Mouse (Mus musculus) adrenal gland, adult 8-10 months (tissue): ENCODE measurements around the gene Man1a. TPM values are rescaled to one million over a fixed set of nuclear protein-coding genes. Genes with fewer than 3 reads are reported as not detected.
A peak's percentile ranks its signal among the peaks of the same experiment; 100 is the strongest.

ENCODE experiments used
- DNase-seq: peaks from one replicate; pipeline ENCODE4 v3.0.0; 2022
- total RNA-seq, 4 experiments: library from RNA; stranded (reverse); gene quantifications; 2 replicates each; pipeline ENCODE4 v1.2.4; 2022

Man1a gene
- 100 to 1,000 TPM in 2 of 4 experiments, 10 to 100 TPM in 2; 21.9 to 151 (median 82.6) TPM for total RNA-seq

DNA sequence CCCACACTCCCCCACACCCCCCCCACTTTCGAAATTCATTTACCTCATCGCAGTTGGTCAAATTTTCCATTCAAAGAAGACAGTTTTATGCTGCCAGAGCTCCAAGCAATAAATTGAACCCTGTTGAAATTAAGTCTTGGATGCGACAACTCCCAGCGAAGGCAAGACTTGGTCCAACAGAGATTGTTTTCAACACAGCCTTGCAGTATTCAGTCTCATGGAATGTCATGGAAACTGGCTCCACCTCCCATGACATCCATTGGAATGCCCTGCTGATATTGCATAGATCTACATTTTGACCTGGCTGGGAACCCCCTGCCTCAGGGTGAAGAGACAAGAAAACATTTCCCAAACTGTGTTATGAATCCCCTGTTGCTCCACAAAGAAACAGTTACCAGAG lies at the start of gene Man1a:
TSS of gene Man1a (minus strand) at position 190 of the 400 bp plus-strand sequence.
- DNase-seq = peak; percentile 9

DNA sequence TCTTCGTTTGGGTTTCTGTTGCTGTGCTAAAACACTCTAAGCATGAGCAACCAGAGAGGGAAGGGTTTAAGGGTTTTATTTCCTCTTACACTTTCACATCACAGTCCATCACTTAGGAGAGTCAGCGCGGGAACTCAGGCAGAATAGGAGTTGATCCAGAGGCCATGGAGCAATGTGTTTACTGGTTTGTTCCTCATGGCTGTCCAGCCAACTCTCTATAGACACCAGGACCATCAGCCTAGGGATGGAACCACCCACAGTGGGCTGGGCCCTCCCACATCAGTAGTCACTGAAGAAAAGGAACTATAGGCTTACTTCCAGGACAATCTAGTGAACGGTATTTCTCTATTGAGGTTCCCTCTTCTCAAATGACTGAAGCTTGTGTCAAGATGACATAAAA lies 45.4 kb upstream of the Man1a start:
- DNase-seq = no peak

DNA sequence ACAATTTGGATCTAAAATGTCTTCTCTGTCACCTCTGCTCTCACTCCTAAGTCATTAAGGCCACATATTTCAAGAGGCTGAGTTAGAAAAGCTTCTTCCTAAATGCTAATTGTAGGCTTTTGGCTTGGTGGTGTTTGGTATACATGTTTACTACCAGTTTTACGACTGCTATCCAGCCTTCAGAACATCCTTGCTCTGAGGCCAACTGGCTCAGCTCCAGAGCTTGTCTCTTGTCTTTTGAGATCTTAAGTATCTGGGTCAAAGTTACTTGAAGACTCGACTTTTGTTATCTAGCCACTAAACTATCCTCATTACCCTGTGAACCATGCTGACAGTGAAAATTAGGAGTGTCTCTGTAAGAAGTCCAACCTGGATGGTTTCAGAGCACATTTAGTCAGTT lies 44.0 kb upstream of the Man1a start:
- peak; percentile 17 for DNase-seq

DNA sequence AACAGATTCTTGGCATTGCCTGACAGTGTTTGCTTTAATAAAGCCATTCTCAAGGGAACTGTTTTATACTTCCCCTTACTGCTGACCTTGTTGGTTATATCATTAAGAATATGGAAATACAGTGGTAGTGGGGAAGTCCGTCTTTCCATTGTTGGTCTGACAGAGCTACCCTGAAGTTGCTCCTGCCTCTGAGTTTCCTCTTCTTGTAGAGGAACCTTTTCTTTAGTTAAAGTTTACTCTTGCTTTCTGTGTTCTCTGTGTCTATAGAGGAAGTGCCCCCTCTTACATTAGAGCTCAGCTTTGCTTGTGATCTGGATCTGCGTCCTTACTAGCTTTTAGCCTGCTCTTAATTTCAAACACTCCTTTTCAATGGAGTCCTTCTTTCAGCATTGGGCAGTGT lies 42.9 kb upstream of the Man1a start:
- no peak for DNase-seq

DNA sequence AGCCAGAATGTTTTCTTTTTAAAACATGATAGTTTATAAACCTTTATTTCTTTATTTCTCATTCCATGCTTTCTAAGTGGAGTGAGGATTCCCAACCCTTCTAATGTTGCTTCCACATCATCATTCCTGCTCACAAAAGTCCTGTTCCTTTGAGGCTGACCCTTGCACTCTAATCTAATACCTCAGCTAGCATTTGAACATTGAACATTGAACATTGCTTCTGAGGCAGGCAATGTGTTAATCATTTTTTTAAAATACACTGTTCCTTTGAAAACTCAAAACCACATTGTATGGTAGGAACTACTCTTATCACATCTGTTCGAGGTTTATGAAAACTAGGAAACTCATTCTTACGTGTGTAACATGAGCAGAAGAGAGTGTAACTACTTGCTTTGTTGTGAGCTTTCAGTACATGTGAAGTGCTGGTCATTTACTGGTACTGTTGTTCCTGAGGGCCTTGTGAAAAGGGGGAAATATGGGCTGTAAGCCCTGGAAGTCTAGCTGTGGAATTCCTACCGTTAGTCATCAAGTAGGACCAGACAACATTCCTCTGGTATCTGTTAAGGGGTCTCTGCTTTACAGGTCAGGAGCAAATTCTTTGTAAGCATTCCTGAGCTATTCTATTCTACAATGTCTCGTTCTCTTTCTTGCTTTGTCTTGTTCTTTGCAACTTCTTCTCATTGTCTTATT lies 42.0 kb upstream of the Man1a start:
- no peak for DNase-seq

DNA sequence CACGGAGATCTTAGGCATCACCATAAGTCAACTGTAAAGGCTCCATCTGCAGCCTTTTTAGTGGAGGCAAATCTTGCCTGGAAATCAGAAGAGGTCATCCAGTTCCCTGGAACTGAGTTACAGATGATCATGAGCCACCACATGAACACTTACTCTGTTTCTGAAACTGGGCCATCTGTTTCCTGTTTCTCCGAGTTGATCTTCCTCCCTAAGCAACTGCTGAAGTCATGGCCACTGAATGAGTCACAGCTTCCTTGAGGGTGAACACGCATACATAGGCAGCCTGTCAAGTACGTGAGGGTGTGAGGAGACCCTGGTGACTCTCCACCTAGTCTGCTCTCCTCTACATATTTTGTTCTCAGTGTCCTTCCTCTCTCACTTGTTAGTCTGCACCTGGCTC lies 41.4 kb upstream of the Man1a start:
- peak; percentile 51 for DNase-seq

DNA sequence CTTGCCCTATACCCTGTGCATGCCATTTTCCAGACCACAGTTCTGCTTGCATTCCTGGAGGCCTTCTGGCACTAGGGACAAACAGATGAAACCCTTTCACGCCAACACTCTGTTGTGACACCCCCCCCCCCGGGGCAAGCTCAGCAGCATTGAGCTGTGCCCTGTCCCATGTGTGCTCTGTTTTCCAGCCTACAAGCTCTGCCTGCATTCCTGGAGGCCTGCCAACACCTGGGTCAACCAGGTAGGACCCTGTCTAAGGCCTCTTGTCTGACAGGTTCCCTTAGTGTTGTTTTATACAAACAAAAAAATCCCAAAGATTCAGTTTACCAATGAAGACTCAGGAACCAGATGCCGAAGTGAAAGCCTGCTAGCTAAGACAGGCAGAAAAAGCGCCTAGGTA lies 27.3 kb upstream of the Man1a start:
- DNase-seq = no peak

DNA sequence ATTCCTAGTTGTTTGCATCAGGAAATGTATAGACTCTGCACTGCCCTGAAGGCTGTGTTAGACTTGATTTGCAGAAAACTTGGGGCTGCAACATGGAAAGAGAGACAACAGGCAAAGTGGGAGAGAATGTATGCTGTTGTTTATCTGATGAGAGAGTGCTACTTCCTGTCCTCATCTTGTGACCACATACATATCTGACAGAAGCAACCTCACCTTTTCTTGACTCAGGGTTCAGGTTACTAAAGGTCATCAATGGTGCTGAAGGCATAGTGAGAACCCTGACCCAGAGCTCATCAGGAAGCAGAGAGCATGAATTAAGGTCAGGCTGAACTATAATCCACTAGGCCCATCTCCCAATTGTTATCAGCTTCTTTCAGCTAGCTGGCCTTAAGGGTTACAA lies 15.7 kb upstream of the Man1a start:
- no peak for DNase-seq

DNA sequence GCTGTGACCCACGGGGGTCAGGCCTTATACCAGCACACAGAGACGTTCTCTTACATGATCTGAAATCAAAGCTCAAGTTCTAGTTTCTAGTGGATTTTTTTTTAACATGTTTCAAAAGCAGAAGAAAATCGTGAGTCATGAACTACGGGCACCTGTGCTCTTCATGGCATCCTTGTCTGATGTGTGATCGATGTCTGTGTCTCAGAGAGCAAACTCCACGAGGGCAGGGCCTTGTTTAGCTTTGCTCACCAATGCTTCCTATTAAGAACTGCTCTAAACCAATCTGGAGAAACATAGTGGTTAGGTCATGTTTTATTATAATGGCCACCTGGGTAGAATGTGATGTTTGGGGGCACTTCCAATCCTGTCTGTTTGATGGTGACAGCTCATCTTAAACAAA lies 13.5 kb upstream of the Man1a start:
- DNase-seq = no peak

DNA sequence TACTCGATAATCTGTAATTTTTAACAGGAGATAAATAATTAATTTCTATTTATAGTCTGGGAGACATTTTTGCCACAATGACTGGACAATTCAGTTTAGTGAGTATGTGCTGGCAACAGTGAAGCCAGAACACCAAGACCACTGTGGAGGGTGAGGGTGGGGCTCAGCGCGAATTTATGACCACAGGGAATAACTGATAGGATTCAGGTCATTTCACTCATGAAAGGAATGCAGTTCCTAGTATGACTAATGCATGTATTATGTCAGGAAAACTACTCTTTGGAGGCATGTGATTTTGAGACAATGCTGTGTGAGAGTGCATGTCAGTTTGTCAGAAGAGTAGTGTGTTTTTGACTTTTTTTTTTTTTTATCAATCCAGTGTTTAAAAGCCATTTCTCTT lies 10.9 kb upstream of the Man1a start:
- no peak for DNase-seq

DNA sequence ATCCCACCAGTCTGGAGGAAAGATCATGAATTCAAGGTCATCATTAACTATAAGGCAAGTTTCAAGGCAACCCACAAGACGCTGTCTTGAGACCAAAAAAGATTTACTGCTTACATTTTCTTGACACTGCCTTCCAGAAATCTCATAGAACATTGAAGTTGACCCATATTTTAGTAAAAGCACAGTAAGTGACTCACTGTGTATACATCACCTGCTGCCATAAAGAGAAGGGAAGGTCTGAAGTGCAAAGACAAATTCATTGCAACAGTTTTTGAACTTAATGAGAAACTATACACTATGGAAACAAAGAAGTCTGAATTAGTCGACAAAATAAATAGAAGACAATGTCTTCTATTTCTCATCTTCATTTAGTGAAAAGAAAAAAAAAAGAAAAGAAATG lies 8.7 kb upstream of the Man1a start:
- no peak for DNase-seq

DNA sequence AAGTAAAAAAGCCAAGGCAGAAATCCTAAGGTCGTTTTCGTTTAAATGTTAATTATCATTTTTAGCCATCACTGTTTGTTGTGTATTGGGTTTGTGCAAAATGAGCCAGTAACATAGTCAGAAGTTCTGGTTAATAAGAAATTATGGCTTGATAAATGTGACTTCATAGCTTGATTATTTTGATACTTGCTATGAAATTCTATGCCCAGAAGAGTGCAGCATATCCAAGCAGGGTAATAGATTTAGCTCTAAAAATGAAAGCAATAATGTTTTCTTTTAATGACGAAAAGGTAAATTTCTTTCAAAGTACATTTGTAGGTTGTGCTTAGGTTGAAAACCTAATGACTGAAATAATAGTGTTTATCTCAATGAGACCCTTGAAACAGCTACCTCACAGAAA lies 596 bp upstream of the Man1a start:
- DNase-seq = no peak

DNA sequence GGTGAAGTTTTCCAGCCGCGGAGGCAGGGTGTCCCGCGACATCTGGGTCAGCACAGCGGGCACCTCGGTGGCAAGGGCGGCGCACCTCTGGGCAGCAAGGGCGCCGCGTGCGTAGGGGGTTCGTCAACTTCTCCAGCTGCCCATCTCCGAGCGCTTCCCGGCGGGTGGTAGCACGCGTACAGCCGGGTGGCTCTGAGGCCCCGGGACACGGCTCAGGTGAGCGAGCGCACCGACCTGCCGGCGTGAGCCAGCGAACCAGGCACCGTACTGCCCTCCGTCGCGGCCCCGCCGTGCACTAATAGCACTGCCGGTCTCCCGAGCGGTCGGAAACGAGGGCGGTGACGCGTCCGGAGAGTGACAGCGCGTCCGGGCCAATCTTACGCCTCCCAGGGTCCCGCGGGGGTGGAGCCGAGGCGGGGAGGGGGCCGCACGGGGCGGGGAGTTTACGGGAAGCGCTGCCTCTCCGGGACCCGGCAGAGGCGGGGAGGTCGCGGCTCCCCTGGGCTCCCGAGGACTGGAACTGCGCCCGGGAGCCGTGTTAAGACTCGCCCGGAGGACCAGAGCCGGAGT lies 883 bp downstream of the Man1a start:
- DNase-seq = peak; percentile 95

DNA sequence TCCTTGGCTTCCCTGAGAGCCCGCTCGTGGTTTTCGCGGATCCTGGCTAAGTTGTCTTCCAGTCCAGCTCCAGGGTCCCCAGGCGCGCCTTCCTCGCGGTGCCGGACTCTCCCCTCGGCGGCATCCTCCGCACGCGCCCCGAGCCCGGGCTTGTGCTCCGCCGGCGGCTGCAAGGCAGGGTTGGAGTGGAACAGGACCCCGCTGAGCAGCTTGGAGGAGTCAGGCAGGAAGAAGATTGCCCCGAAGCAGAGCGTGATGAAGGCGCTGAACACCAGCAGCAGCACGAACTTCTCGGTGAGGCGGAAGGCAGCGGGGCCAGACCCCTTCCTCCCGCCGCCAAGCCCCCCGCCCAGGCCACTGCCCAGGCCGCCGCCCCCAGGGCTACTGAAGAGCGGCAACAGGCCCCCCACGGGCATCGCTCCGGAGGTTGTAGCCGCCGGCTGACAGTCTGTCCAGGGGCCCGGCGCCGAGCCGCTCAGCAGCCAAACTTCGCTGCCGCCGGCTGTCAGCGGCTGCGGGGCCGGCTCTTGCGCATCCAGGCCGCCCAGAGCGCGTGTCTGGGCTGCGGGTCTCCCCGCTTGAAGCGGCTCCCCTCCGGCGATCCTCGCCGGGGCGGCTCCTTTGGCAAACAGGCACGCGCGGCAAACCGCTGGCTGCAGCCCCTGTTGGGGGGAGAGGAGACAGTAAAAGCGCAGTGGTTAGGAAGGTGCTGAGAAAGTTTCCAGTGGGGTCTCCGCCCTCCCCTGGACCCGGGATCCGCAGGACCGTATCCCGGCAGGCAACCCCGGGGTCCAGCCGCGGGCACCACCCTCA lies 1.6 kb downstream of the Man1a start:
- DNase-seq = peak; percentile 13

DNA sequence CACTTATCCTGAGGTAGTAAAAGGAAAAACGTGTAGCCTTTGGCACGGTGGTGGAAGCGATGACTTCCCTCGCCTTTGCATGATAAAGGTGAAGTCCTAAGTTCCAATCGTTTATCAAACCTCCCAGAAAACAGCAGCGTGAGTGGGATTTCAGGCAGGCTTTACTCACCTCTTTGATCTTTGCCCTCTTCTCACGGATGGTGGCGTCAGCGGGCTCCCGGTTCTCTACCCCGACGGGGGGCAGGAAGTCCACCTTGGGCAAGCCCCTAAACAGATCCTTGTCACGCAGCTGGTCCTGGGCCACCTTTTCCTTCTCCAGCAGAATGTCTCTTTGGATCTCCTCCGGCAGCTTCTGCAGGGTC lies 2.2 kb downstream of the Man1a start:
- DNase-seq = peak; percentile 12

DNA sequence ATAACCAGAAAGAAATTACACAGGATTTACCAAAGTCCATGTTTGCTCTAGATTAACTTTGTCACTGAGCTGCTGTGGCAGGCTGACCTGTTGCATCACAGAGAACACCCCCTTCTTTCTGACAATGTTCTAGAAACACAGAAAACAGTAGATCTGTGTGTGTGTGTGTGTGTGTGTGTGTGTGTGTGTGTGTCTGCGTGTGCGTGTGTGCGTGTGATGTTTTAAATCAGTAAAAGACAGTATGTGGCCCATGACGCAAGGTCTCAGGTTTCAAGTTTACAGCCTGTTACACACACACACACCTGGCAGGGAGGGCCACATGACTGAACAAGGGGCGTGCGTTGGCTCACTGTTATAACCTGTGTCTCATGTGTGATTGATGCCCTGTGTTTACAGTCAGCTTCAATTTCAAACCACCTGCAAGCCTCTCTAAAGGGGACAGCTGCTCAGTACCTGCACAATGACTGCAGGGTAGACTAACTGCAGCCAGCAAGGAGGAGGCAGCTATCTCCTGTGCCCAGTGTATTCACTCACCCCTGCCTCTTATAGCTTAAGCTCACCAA lies 2.7 kb downstream of the Man1a start:
- DNase-seq = peak; percentile 7

DNA sequence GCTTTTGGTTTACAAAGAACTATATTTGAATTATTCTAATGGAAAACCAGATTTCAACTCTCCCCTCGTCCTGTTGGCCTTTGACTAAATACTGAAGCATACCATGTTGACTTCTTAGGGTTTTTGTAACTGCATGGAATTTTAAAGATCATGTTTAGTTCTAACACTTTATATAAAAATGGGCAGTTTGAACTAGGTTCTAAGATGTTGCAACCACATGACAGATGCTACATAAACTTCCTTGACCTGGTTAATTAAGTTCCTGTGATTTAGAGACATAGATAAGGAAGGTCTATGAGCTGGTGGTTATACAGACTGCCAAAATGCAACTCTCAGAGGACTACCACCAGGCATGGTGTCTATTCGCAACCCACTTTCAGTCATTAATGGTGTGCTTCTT lies 4.1 kb downstream of the Man1a start:
- DNase-seq = no peak

DNA sequence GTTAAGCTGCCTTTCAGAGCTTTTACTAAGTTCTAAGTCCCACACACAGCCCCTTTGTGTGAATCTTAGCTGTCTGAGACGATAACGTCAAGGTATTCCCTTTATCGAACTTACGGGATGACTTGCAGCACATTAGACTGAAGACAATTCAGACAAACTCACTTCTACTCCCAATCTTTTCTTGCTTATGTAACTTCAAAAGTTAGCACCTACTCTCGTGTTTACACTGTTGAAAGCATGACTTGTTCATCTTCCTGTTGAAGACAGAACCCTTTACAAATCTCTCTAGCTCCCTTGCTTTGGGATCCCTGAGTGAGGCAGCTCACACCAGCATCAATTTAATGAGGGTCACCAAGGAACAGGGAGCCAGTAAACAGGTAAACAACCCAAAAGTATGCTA lies 5.9 kb downstream of the Man1a start:
- DNase-seq = no peak

DNA sequence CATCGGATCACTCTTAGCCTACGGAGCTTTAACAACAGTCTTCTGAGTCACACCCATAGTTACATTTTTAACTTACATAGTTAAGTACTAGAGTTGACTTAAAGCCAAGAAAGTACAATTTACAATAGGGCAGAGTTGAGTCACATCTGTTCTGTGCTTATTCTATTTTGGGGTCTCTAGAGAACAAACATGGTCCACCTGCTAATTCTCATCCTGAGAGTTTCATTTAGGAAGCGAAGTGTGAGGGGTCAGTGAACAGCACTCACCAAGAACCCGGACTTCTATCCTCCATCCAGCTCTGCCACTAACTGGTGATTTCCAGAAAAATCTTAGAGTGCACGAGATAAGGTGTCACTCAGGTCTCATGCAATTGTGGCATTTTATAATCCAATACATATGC lies 7.0 kb downstream of the Man1a start:
- no peak for DNase-seq

DNA sequence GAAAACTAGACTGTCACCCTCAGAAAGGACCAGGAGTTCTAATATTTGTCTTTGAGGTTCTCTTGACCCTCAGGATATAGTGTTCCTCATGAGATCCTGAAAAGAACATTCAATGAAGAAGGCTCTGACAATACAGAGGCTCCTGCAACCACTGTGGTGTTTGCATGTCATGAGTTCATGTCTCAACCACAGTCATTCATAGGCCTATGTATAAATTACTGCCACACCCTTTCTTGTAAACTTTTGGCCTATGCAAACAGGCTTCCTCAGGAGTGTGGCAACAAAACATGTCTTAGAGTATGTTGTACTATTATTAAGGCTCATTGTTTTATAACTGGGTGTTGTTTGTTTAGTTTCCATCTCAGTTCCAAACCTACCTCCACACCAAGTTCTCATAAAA lies 9.7 kb downstream of the Man1a start:
- DNase-seq = no peak

DNA sequence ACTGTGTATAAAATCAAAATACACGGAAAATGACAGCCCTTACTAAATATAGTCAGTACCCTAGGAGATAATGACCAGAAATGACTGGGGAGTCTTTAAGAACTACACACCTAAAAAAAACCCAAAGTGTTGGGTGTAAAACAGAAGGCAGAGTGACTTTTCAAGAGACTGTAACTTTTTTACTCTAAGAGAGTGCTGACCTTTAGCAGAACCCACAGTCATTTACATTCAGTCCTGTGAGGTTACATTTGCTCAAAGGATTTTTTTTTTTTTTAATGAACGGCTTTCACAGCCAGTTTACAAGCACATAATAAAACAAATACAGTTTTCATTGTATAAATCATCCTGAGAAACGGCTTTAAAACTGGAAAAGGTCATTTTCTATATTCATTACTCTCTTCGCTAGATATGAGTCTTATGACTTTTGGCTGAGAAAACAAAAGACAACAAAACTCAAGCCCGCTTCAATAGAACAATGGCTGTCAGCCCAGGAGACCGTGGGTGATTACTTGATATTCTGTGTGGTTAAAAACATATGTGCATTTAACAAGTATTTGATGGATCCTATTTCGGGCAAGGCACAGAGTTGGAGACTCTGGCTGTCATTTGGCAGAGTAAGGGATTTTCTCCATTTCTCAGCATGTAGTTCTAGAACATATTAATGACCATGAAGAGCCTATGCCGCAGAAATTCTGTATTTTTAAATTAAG lies 12.7 kb downstream of the Man1a start:
- DNase-seq = no peak

DNA sequence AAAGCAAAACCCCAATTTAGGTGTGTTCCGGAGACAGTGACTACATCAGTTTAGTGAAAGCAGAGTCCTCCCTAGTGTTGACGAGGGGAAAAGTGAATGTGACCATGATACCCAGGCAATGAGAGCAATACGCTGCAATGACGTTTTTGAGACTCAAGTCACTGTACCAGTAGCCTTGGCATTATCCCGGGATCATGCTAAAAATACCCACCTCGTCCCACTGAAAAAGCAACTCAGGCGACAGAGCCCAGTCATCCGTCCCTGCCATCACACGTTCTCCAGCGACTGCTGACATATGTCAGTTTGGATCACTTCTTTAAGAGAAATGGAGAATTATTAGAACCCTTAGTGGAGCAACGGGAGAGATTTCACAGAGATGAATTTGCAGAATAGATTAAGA lies 13.6 kb downstream of the Man1a start:
- no peak for DNase-seq

DNA sequence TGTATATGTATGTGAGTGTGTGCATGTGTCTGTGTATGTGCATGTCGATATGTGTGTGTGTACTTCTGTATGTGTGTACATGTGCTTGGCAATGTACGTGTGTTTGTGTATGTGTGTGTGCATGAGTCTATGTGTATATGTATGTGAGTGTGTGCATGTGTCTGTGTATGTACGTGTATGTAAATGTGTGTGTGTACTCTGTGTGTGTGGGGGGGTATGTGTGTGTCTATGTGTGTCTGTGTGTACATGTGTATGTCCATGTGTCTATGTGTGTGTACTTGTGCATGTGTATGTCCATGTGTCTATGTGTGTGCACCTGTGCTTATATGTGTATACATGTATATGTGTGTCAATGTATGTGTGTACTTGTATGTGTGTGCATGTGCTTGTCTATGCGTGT lies 15.2 kb downstream of the Man1a start:
- no peak for DNase-seq
